Mouse (Mus musculus) cerebellum, adult (tissue): ENCODE measurements around the gene Lalba.
"Not testable (repeated sequence)": the region's sequence is repeated elsewhere in the genome, so short reads cannot be mapped to it uniquely, and the experiment has no call there.

Experiments
- ATAC-seq: cut with Nextera tagmentation; 2 replicates; pipeline ENCODE4 v1.9.2; 2017; ENCODE audit warnings: mild to moderate bottlenecking, moderate library complexity, mixed read lengths; ENCODE audit not compliant: insufficient number of reproducible peaks, low FRiP score, low TSS enrichment

The Lalba gene

DNA sequence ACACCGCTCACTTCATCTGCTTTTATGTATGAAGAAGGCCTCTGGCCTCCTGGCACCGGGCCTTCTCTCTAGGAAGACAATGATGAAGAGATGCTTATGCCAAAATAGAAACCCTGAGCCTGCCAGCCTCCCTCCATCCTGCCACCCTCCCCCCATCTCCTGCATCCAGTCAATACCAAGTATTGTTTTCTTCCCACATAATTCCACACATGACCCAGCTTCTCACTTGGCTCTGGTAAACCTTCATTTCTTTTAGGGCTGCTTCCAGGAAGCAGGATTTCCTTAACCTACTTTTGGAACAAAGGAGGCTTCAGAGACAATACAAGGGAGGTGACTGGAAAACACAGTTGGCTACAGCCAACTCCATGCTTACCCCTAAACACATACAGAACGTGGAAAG is at the start of gene Lalba:
Lalba (minus strand) TSS at position 21 of the 400 bp plus-strand sequence.
- ATAC-seq = no peak

DNA sequence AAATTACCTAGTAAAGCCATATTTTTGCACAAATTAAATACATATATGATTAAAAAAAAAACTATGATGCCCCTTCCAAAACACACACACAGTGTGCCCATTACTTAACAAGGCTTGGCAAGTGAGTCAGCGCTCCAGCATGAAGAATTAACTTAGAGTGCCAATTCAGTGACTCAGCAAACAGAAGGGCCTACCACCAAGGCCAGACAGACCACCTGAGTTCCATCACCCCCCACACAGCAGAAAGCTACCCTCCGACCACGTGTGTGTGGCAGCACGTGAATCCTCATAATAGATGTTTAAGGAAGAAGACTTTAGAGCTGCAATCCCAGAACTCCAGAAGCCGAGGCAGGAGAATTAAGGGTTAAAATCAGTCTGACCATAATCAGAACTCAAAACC is 49.8 kb upstream of the Lalba start:
- no peak for ATAC-seq

DNA sequence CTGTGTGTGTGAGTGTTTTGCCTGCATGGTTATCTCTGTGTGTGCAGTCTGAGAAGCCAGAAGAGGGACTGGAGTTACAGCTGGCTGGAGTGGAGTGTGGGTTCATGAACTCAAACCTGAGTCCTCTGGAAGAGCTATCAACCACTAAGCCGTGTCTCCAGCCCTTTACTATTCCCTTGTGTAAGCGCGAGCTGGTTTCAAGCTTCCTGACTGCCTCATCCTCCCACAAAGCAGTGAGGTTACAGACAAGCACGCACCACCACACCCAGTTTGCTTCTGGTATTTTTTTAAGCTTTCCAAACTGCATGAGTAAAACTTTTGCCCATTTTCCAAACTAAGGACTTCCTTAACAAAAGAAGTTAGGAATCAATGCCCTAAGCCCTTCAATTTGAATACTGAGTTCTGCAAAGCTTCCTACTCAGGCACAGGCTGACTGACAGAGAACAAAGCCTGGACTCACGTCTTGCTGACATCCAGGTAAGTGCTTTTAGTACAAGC is 45.6 kb upstream of the Lalba start:
- no peak for ATAC-seq

DNA sequence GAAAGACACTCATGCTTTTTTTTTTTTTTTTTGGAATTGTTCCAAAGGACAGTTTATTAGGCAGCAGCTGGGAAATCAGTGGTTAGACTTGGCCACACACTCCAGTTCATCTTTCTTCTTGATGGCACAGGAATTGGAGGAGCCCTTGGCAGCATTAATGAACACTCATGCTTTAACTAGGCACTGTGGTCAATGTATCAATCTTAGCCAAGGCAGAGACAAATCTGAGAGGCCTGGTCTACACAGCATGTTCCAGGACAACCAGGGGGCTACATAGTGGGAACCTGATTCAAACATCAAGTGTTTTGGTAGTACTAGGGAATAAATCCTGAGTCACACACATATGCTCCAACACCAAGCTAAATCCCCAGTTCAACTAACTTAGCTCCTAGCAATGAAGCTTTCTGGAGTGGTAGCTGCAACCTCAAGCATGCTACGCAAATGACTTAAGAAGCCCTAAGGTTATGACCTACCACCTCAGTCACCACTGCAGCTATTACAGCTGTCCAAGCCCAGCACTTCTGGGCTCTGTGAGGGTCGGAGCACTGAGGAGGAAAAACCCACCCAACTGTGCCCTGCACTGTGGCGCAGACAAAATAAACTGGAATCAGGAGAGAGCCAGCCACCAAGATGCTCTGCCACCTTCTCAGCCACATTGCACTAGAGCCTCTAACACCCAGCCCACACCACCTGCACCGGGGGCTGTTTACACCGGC is 44.7 kb upstream of the Lalba start:
- ATAC-seq = no peak

DNA sequence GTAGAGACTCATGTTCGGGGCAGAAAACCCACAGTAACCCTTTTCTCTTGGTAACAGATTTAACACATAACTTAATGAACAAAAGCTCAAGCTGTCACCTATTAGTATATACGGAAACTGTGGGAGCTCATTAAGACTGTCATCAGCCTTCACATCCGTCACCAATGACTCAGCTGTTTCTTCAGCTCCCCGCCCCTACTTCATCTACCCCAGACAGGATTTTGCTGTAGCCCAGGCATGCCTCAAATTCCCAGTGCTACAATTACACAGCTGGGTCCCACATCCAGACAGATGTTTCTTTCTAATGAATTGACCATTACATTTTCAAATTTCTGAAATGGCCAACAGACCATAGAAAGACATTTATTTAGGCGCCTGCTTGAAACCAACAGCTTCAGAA is 43.5 kb upstream of the Lalba start:
- no peak for ATAC-seq

DNA sequence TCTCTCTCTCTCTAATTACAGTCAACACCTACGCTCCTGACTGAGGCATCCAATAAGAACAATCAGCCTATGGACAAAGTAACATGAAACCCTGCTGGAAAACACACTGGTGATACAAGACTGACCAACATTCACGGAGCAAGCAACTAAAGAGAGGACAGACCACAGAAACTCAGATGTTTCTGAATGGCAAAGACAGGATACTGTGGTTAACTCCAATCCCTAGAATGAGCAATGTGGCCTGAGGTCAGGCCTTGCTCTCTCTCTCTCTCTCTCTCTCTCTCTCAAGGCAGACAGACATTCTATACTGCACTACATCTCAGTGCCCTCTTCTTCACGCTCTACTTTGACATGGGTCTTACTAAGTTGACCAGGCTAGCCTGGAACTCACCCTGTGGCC is 38.7 kb upstream of the Lalba start:
- ATAC-seq = no peak

DNA sequence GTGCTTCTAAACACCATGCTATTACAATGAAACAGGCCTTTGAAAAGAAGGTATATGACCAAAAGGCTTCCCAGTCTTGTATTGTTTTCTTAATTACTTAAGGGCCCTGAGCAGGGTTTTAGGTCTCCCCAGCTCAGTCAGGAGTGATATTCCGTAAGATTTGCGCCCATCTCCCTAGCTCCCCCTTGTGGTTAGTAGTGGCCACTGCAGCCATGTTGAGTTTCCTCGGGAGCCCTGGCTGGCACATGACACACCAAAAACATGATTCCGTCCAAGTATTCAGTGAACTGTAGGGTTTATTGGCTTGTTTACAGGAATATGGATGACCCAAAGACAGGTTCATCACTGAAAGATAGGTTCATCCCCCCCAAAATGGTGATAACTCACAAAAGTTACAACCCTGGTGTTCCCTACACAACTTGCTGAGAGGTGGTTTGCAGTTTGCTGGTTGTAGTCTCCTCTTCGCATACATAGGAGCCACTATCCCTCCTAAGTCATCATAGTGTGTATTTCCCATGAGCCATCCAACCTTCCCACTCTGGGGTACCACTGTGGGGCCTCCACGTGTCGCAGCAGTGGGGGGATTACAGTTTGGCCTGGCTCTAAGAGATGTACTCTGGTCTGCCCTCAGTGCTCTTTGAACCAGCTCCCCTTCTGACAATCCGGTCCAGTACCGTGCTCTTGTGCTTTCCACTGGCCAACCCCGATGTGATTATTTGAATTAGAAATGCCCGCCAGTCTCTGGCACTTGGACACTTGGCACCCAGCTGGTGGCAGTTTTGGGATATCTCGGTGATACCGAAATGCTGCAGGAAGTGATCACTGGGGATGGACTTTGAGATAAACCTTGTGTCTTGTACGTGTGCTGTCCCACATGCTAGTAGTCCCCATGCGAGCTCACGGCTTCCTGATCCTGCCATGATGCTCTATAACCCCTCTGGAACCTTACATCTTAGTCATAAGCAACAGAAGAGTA is 35.1 kb upstream of the Lalba start:
- no peak; the same call in 1 of the 2 replicates for ATAC-seq

DNA sequence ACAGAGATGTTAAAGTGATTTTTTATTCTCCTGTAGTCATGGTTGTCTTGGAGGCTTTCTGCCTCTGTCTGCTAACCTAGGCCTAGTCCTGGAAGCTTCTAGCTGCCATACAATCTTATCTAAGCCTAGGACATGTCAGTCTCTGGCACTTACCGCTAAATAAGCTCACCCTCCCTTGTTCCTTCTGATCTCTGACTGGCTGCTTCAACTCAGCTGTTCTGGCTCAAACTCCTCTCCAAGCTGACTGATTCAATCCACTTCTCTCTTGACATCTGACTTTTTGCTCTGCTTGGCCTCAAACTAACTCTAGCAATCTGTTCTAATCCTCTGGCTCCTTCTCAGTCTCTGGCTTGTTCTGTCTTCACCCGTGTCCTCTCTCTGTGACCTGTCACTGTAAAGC is 32.3 kb upstream of the Lalba start:
- not testable (repeated sequence) for ATAC-seq

DNA sequence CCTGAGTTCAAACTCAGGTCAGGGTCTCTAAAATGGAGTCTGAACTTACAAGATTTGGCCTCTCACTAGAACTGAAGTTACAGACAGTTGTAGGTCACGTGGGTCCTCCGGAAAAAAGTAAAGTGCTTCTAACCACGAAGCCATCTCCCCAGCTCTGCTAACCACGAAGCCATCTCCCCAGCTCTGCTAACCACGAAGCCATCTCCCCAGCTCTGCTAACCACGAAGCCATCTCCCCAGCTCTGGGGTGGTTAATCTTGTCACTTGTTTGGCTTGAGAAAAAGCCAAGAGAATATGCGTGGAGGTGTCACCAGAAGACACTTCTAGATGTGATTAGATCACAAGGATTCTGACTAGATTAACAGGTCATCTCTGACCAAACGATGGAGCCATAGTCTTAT is 31.6 kb upstream of the Lalba start:
- ATAC-seq = no peak

DNA sequence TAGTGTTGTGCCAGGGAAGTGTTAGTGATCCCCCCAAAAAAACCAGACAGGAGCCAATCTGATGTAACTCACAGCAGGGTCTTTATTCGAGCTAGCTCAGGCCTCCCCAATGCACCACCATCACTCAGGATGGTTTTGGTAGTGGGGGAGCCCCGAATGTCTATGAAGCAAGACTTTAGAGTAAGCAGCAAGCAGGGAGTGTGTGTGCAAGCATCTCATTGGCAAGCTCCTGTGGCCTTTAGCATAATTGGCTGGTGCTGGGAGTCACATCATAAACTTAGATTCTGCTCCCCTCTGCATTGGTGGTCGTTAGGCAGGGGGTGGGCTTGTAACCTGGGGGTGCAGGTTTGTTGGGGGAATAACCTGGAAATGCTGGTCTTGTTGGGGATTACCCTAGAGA is 31.2 kb upstream of the Lalba start:
- ATAC-seq = not testable (repeated sequence)

DNA sequence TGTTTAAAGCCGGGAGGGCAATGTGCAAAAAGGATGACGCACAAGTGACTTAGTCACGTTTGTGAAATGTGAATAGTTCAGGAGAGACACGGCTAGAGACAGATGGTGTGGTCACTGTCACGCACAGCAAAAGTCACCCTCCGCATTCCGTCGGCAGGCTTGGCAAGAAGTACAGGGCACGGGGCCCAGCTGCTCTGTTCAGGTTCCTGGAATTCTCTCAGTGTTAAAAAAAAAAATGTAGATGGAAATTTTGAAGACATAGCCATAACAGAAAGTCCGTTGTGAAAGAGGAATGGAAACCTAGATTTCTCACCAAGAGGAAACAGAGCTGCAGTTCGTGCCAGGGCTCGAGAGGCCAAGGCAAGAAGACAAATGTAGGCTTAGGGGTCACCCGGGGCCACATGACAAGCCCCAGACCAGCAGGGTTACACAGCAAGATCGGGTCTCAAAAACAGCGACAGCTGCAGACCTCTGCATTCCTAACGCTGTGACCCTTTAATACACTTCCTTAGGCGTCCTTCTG is 30.3 kb upstream of the Lalba start:
- ATAC-seq = no peak

DNA sequence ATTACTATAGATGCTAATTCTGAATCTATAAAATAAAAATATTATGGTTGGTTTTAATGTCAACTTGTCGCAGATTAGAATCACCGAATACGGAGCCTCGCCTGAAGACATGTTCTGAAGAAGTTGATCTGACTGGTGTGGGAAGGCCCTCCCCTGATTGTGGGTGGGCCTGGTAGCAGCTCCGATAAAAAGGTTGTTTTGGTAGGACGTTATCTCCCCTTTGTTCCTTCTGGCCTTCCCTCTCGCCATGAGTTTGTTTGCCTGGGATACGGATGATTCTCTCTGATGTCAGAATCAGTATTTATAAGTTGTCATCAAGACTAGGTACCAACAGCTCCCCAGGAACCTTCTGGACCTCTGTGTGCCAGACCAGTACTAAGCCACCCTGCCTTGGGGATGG is 29.7 kb upstream of the Lalba start:
- ATAC-seq = no peak

DNA sequence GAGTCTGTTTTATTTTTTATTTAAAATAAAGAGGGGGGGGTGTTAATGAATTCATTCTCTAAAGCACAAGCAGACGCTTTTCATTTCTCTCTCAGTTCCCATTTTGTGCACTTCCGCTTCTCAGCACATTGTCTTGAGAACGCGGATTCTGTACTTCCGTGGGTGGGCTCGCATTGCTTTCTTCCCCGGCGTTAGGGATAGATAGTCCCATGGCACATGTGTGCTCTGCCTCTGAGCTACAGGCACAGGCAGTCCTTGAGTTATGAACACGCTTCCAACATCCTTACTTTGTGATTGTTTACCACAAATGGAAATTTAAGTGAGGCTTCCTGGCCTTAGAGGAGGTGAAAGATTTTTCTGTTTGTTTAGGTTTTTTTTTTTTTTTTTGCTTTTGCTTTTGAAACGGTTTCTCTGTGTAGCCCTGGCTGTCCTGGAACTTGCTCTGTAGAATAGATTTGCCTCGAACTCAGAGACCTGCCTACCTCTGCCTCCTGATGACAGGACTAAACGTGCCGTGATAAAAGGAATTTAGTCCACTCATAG is 28.9 kb upstream of the Lalba start:
- ATAC-seq = no peak

DNA sequence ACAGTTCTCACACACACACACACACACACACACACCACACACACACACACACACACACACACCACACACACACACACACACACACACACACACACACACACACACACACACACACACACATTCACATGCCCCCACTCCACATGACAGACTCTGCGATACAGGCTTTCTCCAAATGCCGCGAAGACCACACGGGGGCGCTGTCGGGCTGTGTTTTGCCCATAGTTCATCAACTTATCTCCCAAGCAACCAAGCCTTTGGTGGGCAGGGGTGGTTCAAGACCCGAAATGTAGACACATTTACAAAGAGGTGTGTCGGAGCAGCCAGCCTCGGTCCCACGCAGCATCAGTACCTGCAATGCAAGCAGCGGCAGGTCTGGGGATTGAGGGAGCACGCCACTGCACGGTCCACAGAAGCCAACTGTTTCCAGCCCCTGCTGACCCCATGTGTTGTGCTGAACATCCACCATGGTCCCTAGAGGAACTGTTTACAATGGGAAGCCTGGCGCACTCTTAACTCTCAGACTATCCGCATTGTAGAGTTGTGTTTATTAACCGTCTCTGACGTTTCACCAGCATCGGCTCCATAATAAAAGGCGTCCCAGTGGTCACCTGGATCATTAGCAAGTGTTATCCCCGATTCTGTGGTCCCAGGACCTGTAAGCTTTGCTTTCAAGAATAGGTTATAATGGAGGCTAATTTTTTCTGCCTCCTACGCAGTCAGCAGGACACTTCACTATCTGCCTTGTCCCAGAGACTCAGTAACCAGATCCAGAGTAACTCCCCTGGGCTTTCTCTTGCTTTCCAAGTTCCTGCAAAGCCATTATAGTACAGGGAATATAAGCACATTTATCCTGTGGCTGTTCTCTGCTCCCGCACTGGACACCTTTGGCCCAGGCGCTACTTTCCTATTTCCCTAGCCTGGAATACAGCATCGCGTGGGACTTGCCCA is 28.2 kb upstream of the Lalba start:
- no peak; the same call in 1 of the 2 replicates for ATAC-seq

DNA sequence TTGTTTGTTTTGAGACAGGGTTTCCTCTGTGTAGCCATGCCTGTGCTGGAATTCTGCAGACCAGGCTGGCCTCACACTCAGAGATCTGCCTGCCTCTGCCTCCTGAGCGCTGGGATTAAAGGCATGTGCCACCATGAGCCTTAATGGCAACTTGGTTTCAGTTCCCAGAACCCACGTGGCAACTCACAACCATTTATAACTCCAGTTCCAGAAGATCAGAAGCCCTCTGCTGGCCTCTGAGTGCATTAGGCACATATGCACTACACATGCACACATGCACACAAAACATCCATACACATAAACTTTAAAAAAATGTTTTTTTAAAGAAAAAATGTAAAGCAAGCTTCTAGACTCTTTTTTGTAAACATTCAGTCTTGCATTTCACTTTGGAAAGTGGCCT is 26.9 kb upstream of the Lalba start:
- no peak for ATAC-seq

DNA sequence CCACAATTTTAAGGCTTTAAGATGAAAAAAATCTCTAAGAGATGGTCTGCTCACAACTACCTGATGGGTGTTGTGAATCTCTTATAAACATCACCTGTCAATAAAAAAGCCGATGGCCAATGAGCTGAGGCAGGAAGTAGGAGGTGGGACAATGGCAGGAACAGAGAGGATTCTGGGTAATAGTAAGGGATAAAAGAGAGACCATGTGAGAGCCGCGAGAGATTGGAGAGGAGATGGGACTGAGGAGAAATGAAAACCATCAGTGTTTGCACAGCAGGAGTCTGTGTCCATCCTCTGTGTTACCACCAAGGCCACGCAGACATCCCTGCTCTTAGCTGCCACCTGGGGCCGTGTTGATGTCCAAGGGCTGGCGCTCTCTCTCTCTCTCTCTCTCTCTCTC is 24.8 kb upstream of the Lalba start:
- ATAC-seq = no peak

DNA sequence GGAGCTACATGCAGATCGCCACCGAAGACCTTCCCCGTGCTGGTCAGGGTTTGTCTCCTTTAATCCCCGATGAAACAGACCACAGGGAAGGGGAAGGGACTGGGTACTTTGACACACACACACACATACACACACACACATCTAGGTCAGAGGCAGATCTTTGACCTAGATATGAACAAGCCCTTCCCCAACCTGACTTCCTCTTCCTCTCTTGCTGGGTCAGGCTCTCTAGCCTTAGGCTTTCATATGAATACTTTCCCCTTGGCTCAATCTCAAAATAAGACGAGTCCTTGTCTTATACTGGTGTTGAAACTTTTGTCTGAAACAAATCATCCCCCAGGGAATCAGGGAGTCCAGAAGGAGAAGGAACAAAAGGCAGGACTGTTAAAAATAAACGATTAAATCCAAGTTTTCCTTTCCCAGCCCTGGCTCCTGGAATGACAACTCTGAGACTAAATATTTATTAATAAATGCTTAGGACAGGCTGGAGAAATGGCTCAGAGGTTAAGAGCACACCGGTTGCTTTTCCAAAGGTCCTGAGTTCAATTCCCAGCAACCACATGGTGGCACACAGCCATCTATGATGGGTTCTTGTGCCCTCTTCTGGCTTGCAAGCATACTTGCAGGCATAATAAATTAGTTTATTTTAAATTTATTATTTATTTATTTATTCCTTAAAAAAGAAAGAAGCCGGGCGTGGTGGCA is 23.9 kb upstream of the Lalba start:
- no peak for ATAC-seq

DNA sequence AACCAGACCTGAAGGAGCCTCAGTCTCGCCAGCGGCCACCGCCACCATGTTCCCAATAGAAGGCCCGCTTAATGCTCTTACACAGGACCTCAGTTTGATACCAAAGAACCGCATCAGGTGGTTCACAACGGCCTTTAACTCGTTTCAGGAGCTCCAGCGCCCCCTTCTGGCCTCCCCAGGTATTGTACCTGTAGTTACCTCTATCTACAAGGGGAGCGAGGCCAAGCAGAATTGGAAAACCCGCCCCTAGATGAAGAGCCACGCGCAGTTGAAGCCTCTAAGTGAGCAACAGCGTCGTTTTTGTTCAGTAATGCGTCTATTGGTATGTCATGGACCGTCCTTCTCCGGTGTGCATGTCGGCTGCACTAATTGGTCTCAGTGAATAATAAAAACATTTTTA is 22.0 kb upstream of the Lalba start:
- no peak for ATAC-seq

DNA sequence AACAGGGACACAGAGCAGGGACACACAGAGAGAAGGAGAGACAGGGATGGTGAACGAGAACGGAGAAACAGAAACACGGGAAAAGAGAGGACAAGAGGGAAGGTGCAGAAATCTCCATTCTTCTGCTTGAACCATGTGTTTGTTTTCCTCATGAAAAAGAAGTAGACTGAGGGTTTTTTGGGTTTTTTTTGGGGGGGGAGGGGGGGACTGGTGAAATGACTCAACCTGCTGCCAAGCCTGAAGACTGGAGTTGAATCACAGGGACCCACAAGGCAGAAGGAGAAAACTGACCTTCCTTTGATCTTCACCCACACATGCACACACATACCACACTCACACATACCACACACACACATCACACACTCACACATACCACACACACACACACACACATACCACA is 20.8 kb upstream of the Lalba start:
- no peak for ATAC-seq
